ENCODE assay signal across 10 mouse cellular contexts in the genomic region with DNA sequence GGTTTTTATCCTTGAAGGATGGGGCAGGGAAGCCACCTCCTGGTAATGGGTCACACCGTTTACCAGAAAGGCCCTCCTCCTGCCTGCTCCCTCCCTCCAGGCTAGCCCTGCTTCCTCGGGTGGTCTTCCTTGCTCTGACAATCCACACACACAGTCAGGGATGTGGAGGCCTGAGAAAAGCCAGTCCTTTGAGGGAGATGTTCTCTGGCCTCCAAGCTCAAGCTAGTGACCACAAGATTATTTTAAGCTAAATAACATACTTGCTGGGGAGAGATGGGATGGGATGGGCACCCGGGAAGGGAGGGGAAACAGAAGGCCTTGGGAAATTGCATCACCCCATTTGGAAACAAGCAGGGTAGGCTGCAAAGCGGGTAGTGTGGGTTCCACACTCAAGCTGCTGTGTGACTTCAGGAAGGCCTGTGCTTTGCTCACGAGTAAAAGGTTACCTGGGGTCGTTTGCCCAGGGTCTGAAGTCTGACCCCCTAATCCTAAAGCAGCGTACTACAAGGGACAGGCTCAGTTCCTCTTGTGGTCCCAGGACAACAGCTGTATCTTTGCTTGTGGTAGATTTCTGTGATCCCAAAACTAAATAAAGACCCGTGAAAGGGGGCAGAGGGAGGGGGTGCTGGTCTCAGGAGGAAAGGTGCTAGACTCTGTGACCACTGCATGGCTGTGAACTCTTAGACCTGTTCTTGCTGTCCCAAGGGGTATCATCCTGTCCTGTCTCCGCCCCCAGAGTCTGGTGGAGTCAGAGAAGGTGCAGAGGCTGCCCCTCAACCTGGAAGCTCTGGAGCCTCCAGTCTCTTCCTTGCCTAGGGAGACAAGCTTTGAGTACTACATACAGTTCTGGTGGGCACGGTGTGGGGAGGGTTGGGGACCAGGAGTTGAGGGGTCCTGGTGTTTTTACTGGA. TPM values are rescaled to one million over a fixed set of nuclear protein-coding genes. Genes with fewer than 3 reads are reported as not detected.
A peak's percentile ranks its signal among the peaks of the same experiment; 100 is the strongest.
DNase-seq lines count a peak whose midpoint lies in the region; ATAC-seq and TF ChIP-seq lines count a peak whose summit lies in the region.
"Had no signal": no experiment of that assay in that cellular context is flagged by ENCODE, and none has a peak within 500 bp of the region (broad histone marks: within the 10 kb centered on the region; RNA-seq: fewer than 3 reads in every experiment).

No protein-coding gene starts in this region.

- no peak overlapping the region for H3K9ac ChIP-seq in heart, embryonic 11.5 days (ENCODE audit: low read depth, low read length)
- H3K9ac ChIP-seq in liver, embryonic 13.5 days = peak overlapping the region; percentile 98

- 31% methylated on average over 10 of the region's 10 CpGs for WGBS in heart, embryonic 11.5 days (ENCODE audit: insufficient replicate concordance)
- 16% methylated on average over 10 of the region's 10 CpGs for WGBS in liver, embryonic 13.5 days (ENCODE audit: insufficient replicate concordance)

- no peak for TF ChIP-seq CTCF in bone marrow macrophage, adult 2 months (IDR thresholded peaks at IDR 0.05; ENCODE audit: low read depth, low read length)

- no peak for TF ChIP-seq POLR2A in bone marrow macrophage, adult 2 months (IDR thresholded peaks at IDR 0.05; ENCODE audit: borderline replicate concordance, low read depth, low read length)

- H3K27ac ChIP-seq in heart, embryonic 11.5 days (ENCODE audit: low read depth, low read length) = no peak overlapping the region
- peak overlapping the region; percentile 76 for H3K27ac ChIP-seq in bone marrow macrophage, adult 2 months (ENCODE audit: insufficient read depth, low read depth, low read length)
- peak overlapping the region; percentile 100 for H3K27ac ChIP-seq in liver, embryonic 13.5 days

- no peaks in the 10 kb centered on the region for H3K9me3 ChIP-seq in heart, embryonic 11.5 days (replicated peaks; ENCODE audit: control insufficient read depth, low read length)
- no peaks in the 10 kb centered on the region for H3K9me3 ChIP-seq in liver, embryonic 13.5 days (replicated peaks)

- peaks cover 88% of the 10 kb centered on the region for H3K27me3 ChIP-seq in heart, embryonic 11.5 days (ENCODE audit: control insufficient read depth, insufficient read depth, low read length)
- peaks cover 34% of the 10 kb centered on the region for H3K27me3 ChIP-seq in liver, embryonic 13.5 days

- intact Hi-C loops in heart, postnatal 10 days (cut with DNase I) = no loop called here

- H3K4me3 ChIP-seq in heart, embryonic 11.5 days (ENCODE audit: low read depth, low read length) = peak overlapping the region; percentile 52
- H3K4me3 ChIP-seq in bone marrow macrophage, adult 2 months (ENCODE audit: insufficient read depth, low read length) = peak overlapping the region; percentile 73
- H3K4me3 ChIP-seq in liver, embryonic 13.5 days (replicated peaks) = peak overlapping the region; percentile 80

- no peak for DNase-seq in heart, postnatal 10 days
- DNase-seq in 3134 (ENCODE audit: extremely low read depth, insufficient read length, low spot score) = peak; percentile 58
- no peak for DNase-seq in liver, embryonic 13.5 days
- DNase-seq in embryo, embryonic 10 days (ENCODE audit: low spot score) = no peak
- DNase-seq in embryo, embryonic 10.5 days (ENCODE audit: low spot score) = no peak
- DNase-seq: adrenal gland, adult 2 months; midbrain, embryonic 14.5 days had no signal

- H3K4me1 ChIP-seq in heart, embryonic 11.5 days (ENCODE audit: control insufficient read depth, insufficient read depth, low read length) = peaks cover 28% of the 10 kb centered on the region
- H3K4me1 ChIP-seq in bone marrow macrophage, adult 2 months (ENCODE audit: control insufficient read depth, insufficient read depth, low read length) = peaks cover 56% of the 10 kb centered on the region
- peaks cover 82% of the 10 kb centered on the region for H3K4me1 ChIP-seq in liver, embryonic 13.5 days (replicated peaks)

- H3K36me3 ChIP-seq in heart, embryonic 11.5 days (ENCODE audit: control insufficient read depth, insufficient read depth, low read length) = no peaks in the 10 kb centered on the region
- H3K36me3 ChIP-seq in liver, embryonic 13.5 days = peaks cover 52% of the 10 kb centered on the region

- peak overlapping the region; percentile 89 for H3K4me2 ChIP-seq in heart, embryonic 11.5 days
- H3K4me2 ChIP-seq in liver, embryonic 13.5 days = peak overlapping the region; percentile 96

- ATAC-seq in heart, embryonic 11.5 days (replicated peaks; ENCODE audit: insufficient number of reproducible peaks, low FRiP score, low TSS enrichment) = no peak
- ATAC-seq in liver, embryonic 13.5 days (ENCODE audit: low read depth) = peak; percentile 1; the same call in 1 of the 2 replicates
- ATAC-seq in cerebellum, adult (ENCODE audit: insufficient number of reproducible peaks, low FRiP score, low TSS enrichment) = no peak

RNA-seq across cellular contexts. Expression of a gene that starts 1.9 kb away (rescaled TPM):
- polyA plus RNA-seq in heart, embryonic 11.5 days (2014; fragmentation: Nextera tagmentation; extraction: Ambion mirVana) = 7.7 and 11.2 TPM in 2 replicates
- total RNA-seq in heart, postnatal 10 days (2021) = 10 to 100 TPM; 28.9 to 41.2 TPM
- 300 and 304 TPM in 2 replicates for polyA plus RNA-seq in bone marrow macrophage, adult 2 months (2012; ENCODE audit: insufficient read depth, insufficient read length, missing spikeins)
- polyA plus RNA-seq in liver, embryonic 13.5 days (2015; fragmentation: Nextera tagmentation; extraction: Ambion mirVana) = 92.1 and 96.6 TPM in 2 replicates

RNA-seq across cellular contexts. Expression of a gene that starts 27.4 kb away (rescaled TPM):
- 11.3 and 11.6 TPM in 2 replicates for polyA plus RNA-seq in heart, embryonic 11.5 days (2014; fragmentation: Nextera tagmentation; extraction: Ambion mirVana)
- 1 to 10 TPM; 5.3 to 8.3 TPM for total RNA-seq in heart, postnatal 10 days (2021)
- 7.8 and 8.0 TPM in 2 replicates for polyA plus RNA-seq in bone marrow macrophage, adult 2 months (2012; ENCODE audit: insufficient read depth, insufficient read length, missing spikeins)
- 15.5 and 18.6 TPM in 2 replicates for polyA plus RNA-seq in liver, embryonic 13.5 days (2015; fragmentation: Nextera tagmentation; extraction: Ambion mirVana)

RNA-seq across cellular contexts. Expression of a gene that starts 37.6 kb away (rescaled TPM):
- 0.50 TPM in 1 of 2 replicates, not detected in the other for polyA plus RNA-seq in heart, embryonic 11.5 days (2014; fragmentation: Nextera tagmentation; extraction: Ambion mirVana)
- not detected for total RNA-seq in heart, postnatal 10 days (2021)
- not detected in 2 replicates for polyA plus RNA-seq in bone marrow macrophage, adult 2 months (2012; ENCODE audit: insufficient read depth, insufficient read length, missing spikeins)
- not detected in 2 replicates for polyA plus RNA-seq in liver, embryonic 13.5 days (2015; fragmentation: Nextera tagmentation; extraction: Ambion mirVana)

RNA-seq across cellular contexts. Expression of a gene that starts 41.4 kb away (rescaled TPM):
- 5.5 and 6.2 TPM in 2 replicates for polyA plus RNA-seq in heart, embryonic 11.5 days (2014; fragmentation: Nextera tagmentation; extraction: Ambion mirVana)
- 1 to 10 TPM; 2.2 to 2.4 TPM for total RNA-seq in heart, postnatal 10 days (2021)
- not detected in 2 replicates for polyA plus RNA-seq in bone marrow macrophage, adult 2 months (2012; ENCODE audit: insufficient read depth, insufficient read length, missing spikeins)
- 0.76 and 1.0 TPM in 2 replicates for polyA plus RNA-seq in liver, embryonic 13.5 days (2015; fragmentation: Nextera tagmentation; extraction: Ambion mirVana)
